Comparison of ENCODE assay signal across 8 mouse cellular contexts in the genomic region with DNA sequence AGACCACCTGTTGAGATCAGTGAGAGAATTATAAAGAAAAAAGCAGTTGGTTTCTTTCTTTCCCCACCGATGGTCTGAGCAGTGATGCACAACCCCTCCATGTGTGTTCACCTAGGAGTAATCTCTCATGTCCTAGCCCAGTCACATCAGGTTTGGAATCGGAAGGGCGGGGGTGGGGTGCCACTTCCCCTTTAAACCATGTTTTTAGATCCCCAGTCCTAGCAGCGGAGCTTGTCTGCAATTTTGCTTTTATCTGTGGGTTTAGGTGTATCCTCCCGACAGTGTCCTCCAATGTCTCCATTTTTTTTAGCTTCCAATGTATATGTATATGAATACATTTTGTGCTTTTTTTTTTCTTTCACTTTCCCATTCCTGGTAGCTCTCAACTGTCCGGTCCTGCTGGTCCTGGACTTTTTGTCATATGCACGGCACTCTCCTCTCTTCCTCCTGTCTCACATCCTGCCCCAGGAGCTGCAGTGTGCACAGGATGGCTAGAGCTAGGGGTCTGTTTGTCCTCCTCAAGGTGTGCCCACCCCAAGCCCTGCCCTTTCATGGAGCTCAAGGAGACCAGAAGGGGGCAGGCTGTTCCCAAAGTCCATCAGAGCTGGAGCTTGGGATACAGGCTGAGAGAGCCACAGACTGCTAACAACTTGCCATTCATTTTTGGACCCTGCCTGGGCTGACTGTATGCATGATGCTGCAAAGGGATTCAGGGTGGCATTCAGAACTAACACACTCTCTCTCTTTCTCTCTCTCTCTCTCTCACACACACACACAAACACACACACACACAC. TPM values are rescaled to one million over a fixed set of nuclear protein-coding genes. Genes with fewer than 3 reads are reported as not detected.
A peak's percentile ranks its signal among the peaks of the same experiment; 100 is the strongest.
DNase-seq lines count a peak whose midpoint lies in the region; ATAC-seq and TF ChIP-seq lines count a peak whose summit lies in the region.

No protein-coding gene starts in this region.

- peaks cover 17% of the 10 kb centered on the region for H3K27me3 ChIP-seq in liver, embryonic 14.5 days (ENCODE audit: control insufficient read depth, insufficient read depth, low read length)

- DNase-seq in lung, adult 2 months = no peak
- no peak for DNase-seq in lung, postnatal 25 days (ENCODE audit: low spot score)
- peak; percentile 11 to 19 for DNase-seq in cerebellum, postnatal 36 days
- DNase-seq in gastrocnemius, postnatal 10 days = peak; percentile 45
- DNase-seq in kidney, adult 9 months = peak; percentile 80
- no peak for DNase-seq in liver, embryonic 14.5 days (ENCODE audit: low read depth in 3 of 3, low spot score in 3 of 3)
- no peak for DNase-seq in thymus, postnatal 36 days

- peaks cover 2% of the 10 kb centered on the region; the same call in 1 of the 2 replicates for H3K4me1 ChIP-seq in lung, adult 2 months (ENCODE audit: control insufficient read depth, insufficient read depth, low read length)
- H3K4me1 ChIP-seq in liver, embryonic 14.5 days (replicated peaks; ENCODE audit: control insufficient read depth in 2 of 2, insufficient read depth in 2 of 2, low read length in 1 of 2) = peaks cover 0 to 14% of the 10 kb centered on the region in 2 experiments; a peak in 2 of 4 replicates

- ATAC-seq in liver, embryonic 14.5 days (ENCODE audit: insufficient read depth) = no peak
- ATAC-seq in neutrophil, adult 5-6 weeks (ENCODE audit: extremely low read depth, insufficient number of reproducible peaks, low FRiP score, poor library complexity, severe bottlenecking) = peak; percentile 18; the same call in 1 of the 2 replicates

- peak overlapping the region; percentile 8 for H3K4me3 ChIP-seq in lung, adult 2 months (replicated peaks; ENCODE audit: extremely low read depth, low read depth, low read length)
- 0 out of 4 replicates have a peak overlapping the region, but pooled peaks have one; percentile 9 to 10 for H3K4me3 ChIP-seq in liver, embryonic 14.5 days (ENCODE audit: insufficient read depth in 1 of 2, low read depth in 2 of 2, low read length in 2 of 2)

- H3K27ac ChIP-seq in liver, embryonic 14.5 days = no peak overlapping the region

- H3K36me3 ChIP-seq in liver, embryonic 14.5 days (replicated peaks; ENCODE audit: control insufficient read depth, insufficient read depth, low read depth) = no peaks in the 10 kb centered on the region

- no peaks in the 10 kb centered on the region for H3K9me3 ChIP-seq in liver, embryonic 14.5 days (ENCODE audit: control insufficient read depth, low read length)

- 56% methylated on average over 7 of the region's 7 CpGs for WGBS in lung, adult 2 months
- 20% methylated on average over 7 of the region's 7 CpGs for WGBS in liver, embryonic 14.5 days (ENCODE audit: insufficient replicate concordance)

- peak overlapping the region; percentile 61 for H3K4me2 ChIP-seq in liver, embryonic 14.5 days (ENCODE audit: low read depth)

- no peak for TF ChIP-seq POLR2A in lung, adult 2 months (IDR thresholded peaks at IDR 0.05; ENCODE audit: borderline replicate concordance, extremely low read depth, low read depth, low read length)

- TF ChIP-seq EP300 in liver, embryonic 14.5 days (IDR thresholded peaks at IDR 0.05; ENCODE audit: low read depth) = no peak

- TF ChIP-seq CTCF in lung, adult 2 months (IDR thresholded peaks at IDR 0.05; ENCODE audit: insufficient read depth, low read length) = peak; percentile 31; the same call in 1 of the 2 replicates
- TF ChIP-seq CTCF in liver, embryonic 14.5 days (IDR thresholded peaks at IDR 0.05; ENCODE audit: low read depth) = peak; percentile 41

- H3K9ac ChIP-seq in liver, embryonic 14.5 days (replicated peaks) = no peak overlapping the region

RNA-seq across cellular contexts. Expression of gene Xylt1, which starts 2.6 kb away (rescaled TPM):
- 1.7 and 2.7 TPM in 2 replicates for polyA plus RNA-seq in lung, adult 2 months (2012; rRNA removed)
- 1 to 10 TPM; 6.9 to 8.6 TPM for total RNA-seq in gastrocnemius, postnatal 10 days (2021)
- polyA plus RNA-seq in liver, embryonic 14.5 days (2012; rRNA removed) = 0.39 and 0.40 TPM in 2 replicates
- 0.27 TPM in 2 replicates for polyA plus RNA-seq in liver, embryonic 14.5 days (2014; fragmentation: Nextera tagmentation; extraction: Ambion mirVana)
- total RNA-seq in neutrophil, adult 5-6 weeks (2017) = 118 and 138 TPM in 2 replicates

Comparison
In these comparisons a context has a peak if more than half of its experiments do, and no peak if none do; other contexts are left out.
1. DNase-seq: peak in cerebellum, postnatal 36 days (2 of 2), gastrocnemius, postnatal 10 days (single experiment) and kidney, adult 9 months (single experiment); none in lung, adult 2 months (single experiment), lung, postnatal 25 days (single experiment), liver, embryonic 14.5 days (0 of 3) and thymus, postnatal 36 days (0 of 2).
2. RNA of gene Xylt1, which starts 2.6 kb away (total RNA-seq): 118 to 138 TPM in neutrophil, adult 5-6 weeks; 6.9 to 8.6 TPM in gastrocnemius, postnatal 10 days; every median in the first group is over 10 times any median in the second.